Mouse (Mus musculus) adrenal gland, postnatal 4 days (tissue): Measurements from ENCODE around the gene Stxbp4. TPM values are rescaled to one million over a fixed set of nuclear protein-coding genes. Genes with fewer than 3 reads are reported as not detected.
A peak's percentile ranks its signal among the peaks of the same experiment; 100 is the strongest.

Source experiments
- DNase-seq, 2 experiments: peaks; one replicate each; pipeline ENCODE4 v3.0.0; 2021 to 2022; ENCODE audit warnings: low spot score in 2 of 2, mixed read lengths in 2 of 2
- total RNA-seq, 2 experiments: library from RNA; stranded (reverse); gene quantifications; 2 replicates each; pipeline ENCODE4 v1.2.3; 2021

The Stxbp4 gene
- total RNA-seq, 2 experiments from 2014 or later: 11.5 to 12.4 TPM

GRCm38 (mm10) chr11:90650231-90650885 is 12.5 kb upstream of the Stxbp4 start:
- no peak for DNase-seq

GRCm38 (mm10) chr11:90649777-90650176 is 11.9 kb upstream of the Stxbp4 start:
- DNase-seq: no peak

GRCm38 (mm10) chr11:90638312-90638830 is 487 bp upstream of the Stxbp4 start:
- peak; percentile 30 to 50 for DNase-seq

GRCm38 (mm10) chr11:90634661-90635060 is 3.2 kb downstream of the Stxbp4 start:
- DNase-seq: no peak

GRCm38 (mm10) chr11:90632480-90632879 is 5.4 kb downstream of the Stxbp4 start:
- DNase-seq: no peak

GRCm38 (mm10) chr11:90627751-90628150 is 10.1 kb downstream of the Stxbp4 start:
- DNase-seq: no peak

- DNase-seq: no peak
These were observed 12.7 kb downstream of the Stxbp4 start for GRCm38 (mm10) chr11:90625174-90625573.

- no peak for DNase-seq
These were observed 14.4 kb downstream of the Stxbp4 start for GRCm38 (mm10) chr11:90623477-90623876.

GRCm38 (mm10) chr11:90622500-90622899 is 15.4 kb downstream of the Stxbp4 start:
- DNase-seq: no peak

- no peak for DNase-seq
These were observed 15.8 kb downstream of the Stxbp4 start for GRCm38 (mm10) chr11:90622044-90622443.

- DNase-seq: no peak
These were observed 21.5 kb downstream of the Stxbp4 start for GRCm38 (mm10) chr11:90616431-90616830.

- DNase-seq: no peak
These were observed 23.1 kb downstream of the Stxbp4 start for GRCm38 (mm10) chr11:90614743-90615142.

- no peak for DNase-seq
These were observed 25.8 kb downstream of the Stxbp4 start for GRCm38 (mm10) chr11:90612118-90612517.

GRCm38 (mm10) chr11:90603066-90603465 is 34.8 kb downstream of the Stxbp4 start:
- DNase-seq: no peak

- no peak for DNase-seq
These were observed 42.1 kb downstream of the Stxbp4 start for GRCm38 (mm10) chr11:90595826-90596225.

- no peak for DNase-seq
These were observed 46.9 kb downstream of the Stxbp4 start for GRCm38 (mm10) chr11:90590996-90591395.

GRCm38 (mm10) chr11:90586203-90586602 is 51.7 kb downstream of the Stxbp4 start:
- no peak for DNase-seq

- no peak for DNase-seq
These were observed 52.1 kb downstream of the Stxbp4 start for GRCm38 (mm10) chr11:90585754-90586153.

GRCm38 (mm10) chr11:90577057-90577780 is 60.7 kb downstream of the Stxbp4 start:
- no peak for DNase-seq

GRCm38 (mm10) chr11:90576282-90576972 is 61.5 kb downstream of the Stxbp4 start:
- DNase-seq: no peak

- no peak for DNase-seq
These were observed 62.3 kb downstream of the Stxbp4 start for GRCm38 (mm10) chr11:90575491-90576048.
